Mouse (Mus musculus): ENCODE data around the gene Lpcat1. TPM values are rescaled to one million over a fixed set of nuclear protein-coding genes. Genes with fewer than 3 reads are reported as not detected.

The Lpcat1 gene
- polyA plus RNA-seq, 1 experiment from 2014 or later, result 74.9 TPM

DNA sequence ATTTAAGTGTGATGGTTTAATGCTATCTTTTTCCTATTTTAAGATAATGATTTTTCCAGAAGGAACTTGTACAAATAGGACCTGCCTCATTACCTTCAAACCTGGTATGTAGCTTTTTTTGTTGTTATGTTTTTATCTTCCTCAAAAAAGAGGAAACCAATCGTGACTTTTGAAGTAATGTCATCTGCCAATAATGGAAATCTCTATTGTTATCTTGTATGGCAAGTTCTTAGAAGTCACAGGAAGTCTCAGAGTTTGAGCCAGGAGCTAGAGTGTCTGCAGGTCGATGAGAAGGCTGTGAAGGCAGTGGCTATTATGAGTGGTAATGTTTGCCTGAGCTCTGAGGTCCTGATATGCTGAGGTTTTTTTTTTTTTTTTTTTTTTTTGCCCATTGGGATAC, 29.1 kb downstream of the Lpcat1 start:
- H3K9me3 ChIP-seq (ENCODE audit: control insufficient read depth, low read length), result no peaks in the 10 kb centered on the region
- ATAC-seq (ENCODE audit: low read depth), result no peak
- peaks cover 31% of the 10 kb centered on the region for H3K36me3 ChIP-seq (ENCODE audit: control insufficient read depth, insufficient read depth, low read length)
- H3K4me2 ChIP-seq (ENCODE audit: low read depth, low read length), result no peak overlapping the region
- H3K4me3 ChIP-seq (ENCODE audit: low read depth, low read length), result no peak overlapping the region
- H3K27me3 ChIP-seq (ENCODE audit: control insufficient read depth, insufficient read depth, low read length), result no peaks in the 10 kb centered on the region
- no peaks in the 10 kb centered on the region for H3K4me1 ChIP-seq (ENCODE audit: control insufficient read depth, insufficient read depth, low read length)
- 80% methylated on average over 2 of the region's 2 CpGs for WGBS
- H3K27ac ChIP-seq (ENCODE audit: low read depth, low read length), result no peak overlapping the region
- H3K9ac ChIP-seq (replicated peaks; ENCODE audit: low read depth, low read length), result no peak overlapping the region

DNA sequence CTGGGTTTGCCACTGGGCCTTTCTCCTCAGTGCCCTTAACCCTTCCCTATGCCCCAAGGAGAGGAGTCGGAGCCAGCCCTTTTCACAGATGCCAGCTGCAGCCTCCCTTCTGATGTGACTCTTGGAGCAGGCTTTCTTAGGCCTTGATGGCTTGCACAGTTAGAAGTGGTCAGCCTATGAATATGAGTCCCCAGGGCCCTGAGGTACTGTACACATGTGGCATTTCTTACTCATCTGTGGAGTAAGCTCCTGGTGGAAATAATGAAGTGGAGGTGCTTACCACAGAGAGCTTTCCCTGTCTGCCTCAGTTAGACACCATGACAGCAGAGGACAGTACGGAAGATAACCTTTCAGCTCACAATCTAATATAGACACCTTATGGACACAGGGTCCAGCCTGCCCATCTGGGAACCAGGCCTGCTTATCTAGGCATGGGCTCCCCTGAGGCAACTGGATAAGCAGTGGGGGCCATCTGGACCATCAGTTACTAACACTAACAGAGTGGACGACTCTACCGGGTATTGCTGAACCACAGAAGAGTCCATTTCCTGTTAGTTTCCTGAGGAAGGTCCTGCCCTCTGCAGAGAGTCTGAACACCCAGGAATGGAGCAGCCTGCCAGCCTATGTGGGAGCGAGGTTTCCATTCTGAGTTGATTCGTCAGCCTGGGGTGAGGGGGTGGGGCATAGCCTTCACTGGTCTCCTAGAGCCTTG, 33.1 kb downstream of the Lpcat1 start:
- Histone ChIP-seq H3K27ac (ENCODE audit: low read depth, low read length) (no peak overlapping the region), H3K36me3 (ENCODE audit: control insufficient read depth, insufficient read depth, low read length) (peaks cover 27% of the 10 kb centered on the region), H3K9me3 (ENCODE audit: control insufficient read depth, low read length) (no peaks in the 10 kb centered on the region), H3K27me3 (ENCODE audit: control insufficient read depth, insufficient read depth, low read length) (no peaks in the 10 kb centered on the region), H3K9ac (replicated peaks; ENCODE audit: low read depth, low read length) (no peak overlapping the region), H3K4me1 (ENCODE audit: control insufficient read depth, insufficient read depth, low read length) (no peaks in the 10 kb centered on the region), H3K4me2 (ENCODE audit: low read depth, low read length) (no peak overlapping the region), H3K4me3 (ENCODE audit: low read depth, low read length) (no peak overlapping the region)
- no peak for ATAC-seq (ENCODE audit: low read depth)
- 77% methylated on average over 6 of the region's 6 CpGs for WGBS

DNA sequence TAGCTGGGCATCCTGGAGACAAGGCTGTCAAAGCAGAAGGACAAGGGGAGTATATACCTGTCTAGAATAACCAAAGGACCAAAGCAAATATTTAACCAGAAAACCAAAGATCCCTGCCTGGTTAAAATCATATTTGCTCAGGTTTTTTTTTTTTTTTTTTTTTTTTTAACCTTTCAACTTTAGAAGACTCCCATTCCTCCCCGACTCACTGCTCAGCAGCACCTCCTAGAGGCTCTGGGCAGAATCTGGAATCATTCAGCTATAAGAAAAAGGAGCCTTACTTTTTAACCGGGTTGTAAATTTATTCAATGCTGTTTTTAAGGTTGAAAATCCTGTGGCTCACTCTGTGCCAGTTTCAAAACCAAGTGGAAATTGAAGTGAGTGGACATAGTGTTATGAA, 35.7 kb downstream of the Lpcat1 start:
- no peak overlapping the region for H3K4me3 ChIP-seq (ENCODE audit: low read depth, low read length)
- H3K4me2 ChIP-seq (ENCODE audit: low read depth, low read length), result no peak overlapping the region
- no peaks in the 10 kb centered on the region for H3K27me3 ChIP-seq (ENCODE audit: control insufficient read depth, insufficient read depth, low read length)
- H3K36me3 ChIP-seq (ENCODE audit: control insufficient read depth, insufficient read depth, low read length), result peaks cover 21% of the 10 kb centered on the region
- H3K9me3 ChIP-seq (ENCODE audit: control insufficient read depth, low read length), result no peaks in the 10 kb centered on the region
- WGBS, result 74% methylated on average over 2 of the region's 2 CpGs
- H3K9ac ChIP-seq (replicated peaks; ENCODE audit: low read depth, low read length), result no peak overlapping the region
- no peaks in the 10 kb centered on the region for H3K4me1 ChIP-seq (ENCODE audit: control insufficient read depth, insufficient read depth, low read length)
- no peak overlapping the region for H3K27ac ChIP-seq (ENCODE audit: low read depth, low read length)
- ATAC-seq (ENCODE audit: low read depth), result no peak

DNA sequence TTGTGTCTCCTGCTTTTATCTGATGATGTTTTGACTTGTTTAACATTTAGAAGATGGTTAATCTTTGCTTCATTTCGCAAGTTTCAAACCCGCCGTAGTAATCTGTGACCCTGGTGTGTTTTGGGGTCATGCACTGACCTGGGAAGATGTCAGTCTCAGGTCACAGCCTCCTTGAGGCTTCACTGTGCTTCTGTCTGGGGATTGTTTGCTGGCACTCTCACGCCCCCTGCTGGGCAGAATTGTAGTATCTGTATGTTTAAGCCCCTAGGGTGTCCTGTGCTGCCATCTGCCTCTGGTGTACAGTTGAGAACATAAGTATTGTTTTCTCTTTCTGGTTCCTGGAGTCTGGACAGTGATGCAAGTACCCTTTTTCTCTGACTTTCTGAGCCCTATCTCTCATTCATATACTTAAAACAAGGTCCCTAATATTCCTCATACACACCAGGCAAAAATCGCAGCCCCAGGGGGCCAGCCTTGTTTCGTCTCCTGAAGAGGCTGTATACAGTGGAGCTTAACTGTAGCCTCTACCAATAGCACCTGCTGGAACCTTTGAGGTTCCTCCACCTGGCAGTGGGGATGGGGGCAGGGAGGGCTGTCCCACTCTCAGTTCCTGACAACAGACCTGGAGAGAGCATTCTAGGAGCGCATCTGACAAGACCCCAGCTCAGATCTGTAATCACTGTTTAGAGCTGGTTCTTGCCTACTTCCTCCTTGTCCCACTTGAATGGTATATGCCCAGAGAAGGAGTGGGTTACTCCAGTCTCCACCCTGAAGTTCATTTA, 38.9 kb downstream of the Lpcat1 start:
- Histone ChIP-seq H3K4me2 (ENCODE audit: low read depth, low read length) (no peak overlapping the region), H3K27ac (ENCODE audit: low read depth, low read length) (no peak overlapping the region), H3K4me3 (ENCODE audit: low read depth, low read length) (no peak overlapping the region), H3K9ac (replicated peaks; ENCODE audit: low read depth, low read length) (no peak overlapping the region), H3K4me1 (ENCODE audit: control insufficient read depth, insufficient read depth, low read length) (no peaks in the 10 kb centered on the region), H3K27me3 (ENCODE audit: control insufficient read depth, insufficient read depth, low read length) (no peaks in the 10 kb centered on the region), H3K36me3 (ENCODE audit: control insufficient read depth, insufficient read depth, low read length) (no peaks in the 10 kb centered on the region; the same call in 1 of the 2 replicates), H3K9me3 (ENCODE audit: control insufficient read depth, low read length) (no peaks in the 10 kb centered on the region)
- peak; percentile 79; the same call in 1 of the 2 replicates for ATAC-seq (ENCODE audit: low read depth)
- WGBS, result 63% methylated on average over 7 of the region's 7 CpGs

DNA sequence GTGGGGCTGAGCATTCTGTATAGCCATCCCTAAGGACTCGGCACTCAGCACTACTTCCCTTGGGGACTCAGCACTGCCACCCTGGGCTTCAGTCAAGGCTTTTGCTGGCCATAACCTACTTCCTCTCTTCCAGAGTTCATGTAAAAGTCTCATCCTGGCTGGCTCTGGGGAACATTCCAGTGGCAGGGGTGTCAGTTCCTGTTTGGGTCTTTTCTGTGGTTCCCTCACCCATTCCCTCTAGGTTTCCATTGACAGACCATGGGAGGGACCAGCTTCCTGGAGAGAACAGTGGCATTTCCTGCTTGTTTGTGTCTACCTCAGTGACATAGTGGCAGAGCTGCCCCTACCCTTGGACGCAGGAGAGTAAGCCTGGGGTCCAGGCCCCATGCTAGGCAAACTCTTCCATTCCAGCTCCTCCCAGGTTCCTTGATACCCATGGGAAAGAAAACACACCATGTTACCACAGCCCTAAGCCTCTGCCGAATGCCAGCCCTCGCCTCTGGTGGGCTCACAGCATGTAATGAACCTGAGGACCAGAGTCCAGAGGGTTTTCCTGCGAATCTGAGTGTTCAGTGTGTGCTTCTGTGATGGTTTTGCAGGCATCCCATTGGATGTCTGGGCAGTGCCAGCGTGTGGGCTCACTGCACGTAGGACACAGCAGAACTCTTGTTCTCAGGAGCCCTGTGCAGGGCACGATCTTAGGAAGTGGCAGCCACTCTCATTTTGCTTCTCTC, 42.0 kb downstream of the Lpcat1 start:
- H3K4me3 ChIP-seq (ENCODE audit: low read depth, low read length), result no peak overlapping the region
- peaks cover 9% of the 10 kb centered on the region; the same call in 1 of the 2 replicates for H3K36me3 ChIP-seq (ENCODE audit: control insufficient read depth, insufficient read depth, low read length)
- no peaks in the 10 kb centered on the region for H3K4me1 ChIP-seq (ENCODE audit: control insufficient read depth, insufficient read depth, low read length)
- no peaks in the 10 kb centered on the region for H3K9me3 ChIP-seq (ENCODE audit: control insufficient read depth, low read length)
- no peak overlapping the region for H3K9ac ChIP-seq (replicated peaks; ENCODE audit: low read depth, low read length)
- H3K4me2 ChIP-seq (ENCODE audit: low read depth, low read length), result no peak overlapping the region
- no peak overlapping the region for H3K27ac ChIP-seq (ENCODE audit: low read depth, low read length)
- WGBS, result 88% methylated on average over 8 of the region's 8 CpGs
- H3K27me3 ChIP-seq (ENCODE audit: control insufficient read depth, insufficient read depth, low read length), result no peaks in the 10 kb centered on the region
- ATAC-seq (ENCODE audit: low read depth), result no peak

GRCm38 (mm10) chr13:73509869-73510268, 42.9 kb downstream of the Lpcat1 start:
- no peak for ATAC-seq (ENCODE audit: low read depth)
- WGBS, result 89% methylated on average over 6 of the region's 6 CpGs
- H3K36me3 ChIP-seq (ENCODE audit: control insufficient read depth, insufficient read depth, low read length), result peaks cover 17% of the 10 kb centered on the region
- H3K4me3 ChIP-seq (ENCODE audit: low read depth, low read length), result no peak overlapping the region
- H3K4me2 ChIP-seq (ENCODE audit: low read depth, low read length), result no peak overlapping the region
- H3K27me3 ChIP-seq (ENCODE audit: control insufficient read depth, insufficient read depth, low read length), result no peaks in the 10 kb centered on the region
- no peaks in the 10 kb centered on the region for H3K4me1 ChIP-seq (ENCODE audit: control insufficient read depth, insufficient read depth, low read length)
- H3K9me3 ChIP-seq (ENCODE audit: control insufficient read depth, low read length), result no peaks in the 10 kb centered on the region
- no peak overlapping the region for H3K9ac ChIP-seq (replicated peaks; ENCODE audit: low read depth, low read length)
- no peak overlapping the region for H3K27ac ChIP-seq (ENCODE audit: low read depth, low read length)

- H3K36me3 ChIP-seq (ENCODE audit: control insufficient read depth, insufficient read depth, low read length), result peaks cover 17% of the 10 kb centered on the region
- ATAC-seq (ENCODE audit: low read depth), result peak; percentile 63
- H3K27ac ChIP-seq (ENCODE audit: low read depth, low read length), result no peak overlapping the region
- H3K4me1 ChIP-seq (ENCODE audit: control insufficient read depth, insufficient read depth, low read length), result no peaks in the 10 kb centered on the region
- H3K4me3 ChIP-seq (ENCODE audit: low read depth, low read length), result no peak overlapping the region
- no peaks in the 10 kb centered on the region for H3K27me3 ChIP-seq (ENCODE audit: control insufficient read depth, insufficient read depth, low read length)
- H3K9ac ChIP-seq (replicated peaks; ENCODE audit: low read depth, low read length), result no peak overlapping the region
- H3K4me2 ChIP-seq (ENCODE audit: low read depth, low read length), result no peak overlapping the region
- H3K9me3 ChIP-seq (ENCODE audit: control insufficient read depth, low read length), result no peaks in the 10 kb centered on the region
- 61% methylated on average over 13 of the region's 13 CpGs for WGBS
Observed at GRCm38 (mm10) chr13:73512776-73513673, 46.0 kb downstream of the Lpcat1 start.

DNA sequence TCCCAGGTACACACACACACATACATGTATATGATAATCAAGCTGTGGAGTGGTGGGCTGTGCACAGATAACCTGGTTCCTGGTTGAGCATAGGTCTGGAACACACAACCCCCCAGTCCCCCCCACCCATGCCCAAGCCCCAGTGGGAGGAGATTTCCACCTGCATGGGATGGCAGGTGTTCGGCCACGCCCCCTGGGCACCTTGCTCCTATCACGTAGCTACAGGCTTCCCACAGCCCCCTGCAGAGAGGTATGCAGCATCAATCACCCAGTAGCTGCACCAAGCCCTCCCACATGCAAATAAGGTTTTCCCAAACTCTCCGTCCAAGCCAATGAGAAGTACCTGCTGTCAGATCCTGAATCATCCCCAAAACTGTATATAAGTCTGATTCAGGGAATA, 49.9 kb downstream of the Lpcat1 start:
- ATAC-seq (ENCODE audit: low read depth), result no peak
- WGBS, result 75% methylated on average over 4 of the region's 4 CpGs

More for the DNA sequence above, 49.9 kb downstream of the Lpcat1 start:
- no peaks in the 10 kb centered on the region for H3K9me3 ChIP-seq (ENCODE audit: control insufficient read depth, low read length)
- no peaks in the 10 kb centered on the region for H3K27me3 ChIP-seq (ENCODE audit: control insufficient read depth, insufficient read depth, low read length)
- H3K27ac ChIP-seq (ENCODE audit: low read depth, low read length), result no peak overlapping the region
- no peaks in the 10 kb centered on the region for H3K4me1 ChIP-seq (ENCODE audit: control insufficient read depth, insufficient read depth, low read length)
- H3K4me3 ChIP-seq (ENCODE audit: low read depth, low read length), result no peak overlapping the region
- H3K36me3 ChIP-seq (ENCODE audit: control insufficient read depth, insufficient read depth, low read length), result peaks cover 17% of the 10 kb centered on the region
- no peak overlapping the region for H3K9ac ChIP-seq (replicated peaks; ENCODE audit: low read depth, low read length)
- H3K4me2 ChIP-seq (ENCODE audit: low read depth, low read length), result no peak overlapping the region
